15 mouse cellular contexts compared by ENCODE assay signal in the genomic region with DNA sequence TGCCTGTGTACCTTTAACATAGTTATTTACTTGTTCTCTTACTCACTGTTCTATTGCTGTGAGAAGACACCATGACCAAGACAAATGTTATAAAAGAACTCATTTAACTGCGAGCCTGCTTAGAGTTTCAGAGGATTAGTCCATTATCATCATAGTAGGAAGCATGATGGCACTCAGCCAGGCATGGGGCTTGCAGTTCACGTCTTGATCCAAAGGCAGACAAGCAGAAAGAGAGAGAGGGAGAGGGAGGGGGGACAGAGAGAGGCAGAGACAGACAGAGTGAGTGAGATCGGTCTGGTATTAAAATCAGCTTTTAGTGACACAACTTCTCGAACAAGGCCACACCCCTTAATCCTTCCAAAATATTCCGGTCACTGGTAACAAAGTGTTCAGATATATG.
"Had no signal": no experiment of that assay in that cellular context is flagged by ENCODE, and none has a peak within 500 bp of the region (broad histone marks: within the 10 kb centered on the region; RNA-seq: fewer than 3 reads in every experiment).

No protein-coding gene starts in this region.

- H3K9me3 ChIP-seq: intestine, embryonic 15.5 days; limb, embryonic 10.5 days; liver, embryonic 15.5 days had no signal

- H3K36me3 ChIP-seq: intestine, embryonic 15.5 days; limb, embryonic 10.5 days; liver, embryonic 15.5 days had no signal

- DNase-seq: kidney, adult 18-20 months; kidney, postnatal 10 days; kidney, postnatal 4 days; lung, adult 2 months; lung, postnatal 36 days; right cerebral cortex, postnatal 4 days; spleen, adult 18-20 months; thymus, adult 2 months; thymus, postnatal 25 days had no signal

- H3K9ac ChIP-seq: intestine, embryonic 15.5 days; liver, embryonic 15.5 days had no signal

- H3K27ac ChIP-seq: intestine, embryonic 15.5 days; layer of hippocampus, adult 2 months; limb, embryonic 10.5 days; liver, embryonic 15.5 days had no signal

- H3K4me2 ChIP-seq: intestine, embryonic 15.5 days; liver, embryonic 11.5 days; liver, embryonic 15.5 days had no signal

- H3K4me1 ChIP-seq: intestine, embryonic 15.5 days; limb, embryonic 10.5 days; liver, embryonic 15.5 days had no signal

- H3K27me3 ChIP-seq: intestine, embryonic 15.5 days; liver, embryonic 15.5 days had no signal

- H3K4me3 ChIP-seq: intestine, embryonic 15.5 days; layer of hippocampus, adult 2 months; limb, embryonic 10.5 days; liver, embryonic 15.5 days had no signal

- ATAC-seq: intestine, embryonic 15.5 days; lung, postnatal 0 days had no signal
